Mouse (Mus musculus) testis, adult 2 months (tissue): Measurements from ENCODE around the gene Olfr707. TPM values are rescaled to one million over a fixed set of nuclear protein-coding genes. Genes with fewer than 3 reads are reported as not detected.
"Not testable (repeated sequence)": the region's sequence is repeated elsewhere in the genome, so short reads cannot be mapped to it uniquely, and the experiment has no call there.

Experiments
- H3K27ac ChIP-seq: fragments of 200-500 bp; 2 replicates; pipeline ENCODE4 v1.5.1; 2012; ENCODE audit warnings: low read depth, low read length; ENCODE audit not compliant: control insufficient read depth, insufficient read depth
- H3K27me3 ChIP-seq: fragments of 200-500 bp; 2 replicates; pipeline ENCODE4 v1.6.1; 2012; ENCODE audit warnings: mild to moderate bottlenecking, low read length, moderate library complexity; ENCODE audit not compliant: control insufficient read depth, insufficient read depth
- H3K36me3 ChIP-seq: fragments of 200-500 bp; 2 replicates; pipeline ENCODE4 v1.6.1; 2012; ENCODE audit warnings: mild to moderate bottlenecking, low read length; ENCODE audit not compliant: control insufficient read depth, insufficient read depth
- H3K4me1 ChIP-seq: fragments of 200-500 bp; 2 replicates; pipeline ENCODE4 v1.6.1; 2012; ENCODE audit warnings: low read length; ENCODE audit not compliant: control insufficient read depth, insufficient read depth
- H3K4me3 ChIP-seq: fragments of 200-500 bp; 2 replicates; pipeline ENCODE4 v1.5.1; 2012; ENCODE audit warnings: low read depth, mild to moderate bottlenecking, low read length, moderate library complexity, mixed read lengths; ENCODE audit not compliant: control insufficient read depth
- CTCF ChIP-seq: fragments of 200-500 bp; IDR thresholded peaks from 2 replicates; pipeline ENCODE4 v1.5.1; 2012; ENCODE audit warnings: low read depth, mild to moderate bottlenecking, inconsistent platforms, low read length, moderate library complexity; ENCODE audit not compliant: control insufficient read depth, insufficient read depth, insufficient replicate concordance
- POLR2A ChIP-seq: fragments of 200-500 bp; IDR thresholded peaks from 2 replicates; pipeline ENCODE4 v1.6.1; 2012; ENCODE audit warnings: low read depth, mild to moderate bottlenecking, inconsistent platforms, low read length, moderate library complexity; ENCODE audit not compliant: control insufficient read depth
- polyA plus RNA-seq: library from polyadenylated mRNA; depleted of rRNA; stranded (reverse); fragments of >200 nt; gene quantifications from 2 replicates; pipeline ENCODE4 v1.2.3, GENCODE M21; 2012; rRNA removed

Olfr707 gene
- polyA plus RNA-seq: not detected in 2 replicates

GRCm38 (mm10) chr7:106901141-106901540 lies at the start of gene Olfr707:
TSS of gene Olfr707 (minus strand) at chr7:106901241.
- not testable (repeated sequence) for H3K4me1 ChIP-seq, H3K4me3 ChIP-seq, H3K36me3 ChIP-seq, H3K27me3 ChIP-seq, H3K27ac ChIP-seq

- H3K4me3 ChIP-seq: no peak within 1 kb of the TSS
- H3K4me1 ChIP-seq: no peaks in the 10 kb centered on the region
- no peaks in the 10 kb centered on the region for H3K36me3 ChIP-seq
- H3K27me3 ChIP-seq: no peaks in the 10 kb centered on the region
- no peak within 1 kb of the TSS for H3K27ac ChIP-seq
- TF ChIP-seq POLR2A: no peak
- TF ChIP-seq CTCF: no peak
Observed at GRCm38 (mm10) chr7:106948212-106948611, 47.2 kb upstream of the Olfr707 start, which contains the start of gene Olfr710. TSS of gene Olfr710 (minus strand) at chr7:106948312.

- no peak for TF ChIP-seq POLR2A
- no peak for TF ChIP-seq CTCF
- no peaks in the 10 kb centered on the region for H3K27me3 ChIP-seq
- no peak within 1 kb of the TSS for H3K27ac ChIP-seq
- no peaks in the 10 kb centered on the region for H3K4me1 ChIP-seq
- no peaks in the 10 kb centered on the region for H3K36me3 ChIP-seq
- H3K4me3 ChIP-seq: no peak within 1 kb of the TSS
Observed at GRCm38 (mm10) chr7:106932119-106932518, 31.1 kb upstream of the Olfr707 start, which contains the start of gene Olfr709-ps1. TSS of gene Olfr709-ps1 (minus strand) at chr7:106932219.

GRCm38 (mm10) chr7:106920961-106921360 lies 19.9 kb upstream of the Olfr707 start:
- not testable (repeated sequence) for H3K36me3 ChIP-seq, H3K27ac ChIP-seq, H3K4me3 ChIP-seq

GRCm38 (mm10) chr7:106907676-106908075 lies 6.6 kb upstream of the Olfr707 start, which contains the start of gene Olfr1532-ps1:
TSS of gene Olfr1532-ps1 (plus strand) at chr7:106908001.
- Histone ChIP-seq H3K36me3 (no peaks in the 10 kb centered on the region), H3K4me3 (no peak within 1 kb of the TSS), H3K27ac (no peak within 1 kb of the TSS), H3K27me3 (no peaks in the 10 kb centered on the region), H3K4me1 (no peaks in the 10 kb centered on the region)
- no peak for TF ChIP-seq POLR2A
- TF ChIP-seq CTCF: no peak

More at GRCm38 (mm10) chr7:106920961-106921360, 19.9 kb upstream of the Olfr707 start:
- H3K27me3 ChIP-seq, H3K4me1 ChIP-seq: not testable (repeated sequence)

- Histone ChIP-seq H3K27ac (no peak within 1 kb of the TSS), H3K4me1 (no peaks in the 10 kb centered on the region), H3K4me3 (no peak within 1 kb of the TSS), H3K27me3 (no peaks in the 10 kb centered on the region), H3K36me3 (no peaks in the 10 kb centered on the region)
- no peak for TF ChIP-seq CTCF
- no peak for TF ChIP-seq POLR2A
Observed at GRCm38 (mm10) chr7:106888062-106888461, 13.0 kb downstream of the Olfr707 start, which contains the start of gene Olfr706. TSS of gene Olfr706 (minus strand) at chr7:106888162.

GRCm38 (mm10) chr7:106876791-106877190 lies 24.2 kb downstream of the Olfr707 start, which contains the start of gene Olfr705:
TSS of gene Olfr705 (minus strand) at chr7:106876891.
- no peak within 1 kb of the TSS for H3K27ac ChIP-seq
- no peaks in the 10 kb centered on the region for H3K27me3 ChIP-seq
- H3K4me3 ChIP-seq: no peak within 1 kb of the TSS
- H3K36me3 ChIP-seq: no peaks in the 10 kb centered on the region
- H3K4me1 ChIP-seq: no peaks in the 10 kb centered on the region
- TF ChIP-seq POLR2A (no peak), CTCF (no peak)

GRCm38 (mm10) chr7:106862885-106863284 lies 38.2 kb downstream of the Olfr707 start, which contains the start of gene Olfr704:
TSS of gene Olfr704 (plus strand) at chr7:106863185.
- Histone ChIP-seq H3K27me3 (no peaks in the 10 kb centered on the region), H3K27ac (no peak within 1 kb of the TSS), H3K4me3 (no peak within 1 kb of the TSS), H3K36me3 (no peaks in the 10 kb centered on the region), H3K4me1 (no peaks in the 10 kb centered on the region)
- TF ChIP-seq CTCF (no peak), POLR2A (no peak)
